Mouse (Mus musculus): ENCODE results near the gene Insr. TPM values are rescaled to one million over a fixed set of nuclear protein-coding genes. Genes with fewer than 3 reads are reported as not detected.
"Not testable (repeated sequence)": the region's sequence is repeated elsewhere in the genome, so short reads cannot be mapped to it uniquely, and the experiment has no call there.

Insr gene
- total RNA-seq, 2 experiments from 2014 or later, result 59.8 to 61.2 TPM

- no peak for DNase-seq
- intact Hi-C loops (cut with DNase I), result no loop called here
Measured at GRCm38 (mm10) chr8:3204758-3205443, 74.5 kb downstream of the Insr start.

GRCm38 (mm10) chr8:3202792-3203191 is 76.6 kb downstream of the Insr start:
- intact Hi-C loops (cut with DNase I), result no loop called here
- DNase-seq, result no peak

- intact Hi-C loops (cut with DNase I); DNase-seq: not testable (repeated sequence)
Measured at GRCm38 (mm10) chr8:3194297-3194696, 85.1 kb downstream of the Insr start.

GRCm38 (mm10) chr8:3191006-3191405 is 88.4 kb downstream of the Insr start:
- DNase-seq, result no peak
- intact Hi-C loops (cut with DNase I), result no loop called here

- intact Hi-C loops (cut with DNase I), result loop anchor here (10.0 kb wide), 1 partner anchor 147 kb away; no protein-coding TSS in a partner anchor
- no peak for DNase-seq
Measured at GRCm38 (mm10) chr8:3187456-3187855, 92.0 kb downstream of the Insr start.

GRCm38 (mm10) chr8:3179930-3180329 is 99.5 kb downstream of the Insr start:
- DNase-seq, result no peak
- intact Hi-C loops (cut with DNase I), result loop anchor here (10.0 kb wide), 1 partner anchor 155 kb away; no protein-coding TSS in a partner anchor

- DNase-seq, result no peak
- intact Hi-C loops (cut with DNase I), result no loop called here
Measured at GRCm38 (mm10) chr8:3177440-3177839, 102.0 kb downstream of the Insr start.

GRCm38 (mm10) chr8:3172246-3172645 is 107.2 kb downstream of the Insr start:
- no peak for DNase-seq
- intact Hi-C loops (cut with DNase I), result no loop called here

- DNase-seq, result no peak
- intact Hi-C loops (cut with DNase I), result no loop called here
Measured at GRCm38 (mm10) chr8:3146506-3146905, 132.9 kb downstream of the Insr start.

GRCm38 (mm10) chr8:3100416-3100815 is 179.0 kb downstream of the Insr start:
- intact Hi-C loops (cut with DNase I); DNase-seq: not testable (repeated sequence)

Small RNAs within 50 kb of the gene (microRNA-seq; reads per million reads assigned to microRNA genes)
- not detected for gene Gm25775

Other genes starting within 250 kb of the Insr start
- under 1 TPM in 1 of 2 experiments, not detected in 1; 0.30 TPM for gene A430078G23Rik, start 73.8 kb upstream of the Insr start, total RNA-seq (2021)
- gene Arhgef18, start 113.4 kb upstream of the Insr start, total RNA-seq (2021), result 10 to 100 TPM; 37.1 to 38.9 TPM
- under 1 TPM; 0.64 to 0.66 TPM for gene Pex11g, start 188.1 kb upstream of the Insr start, total RNA-seq (2021)
- gene Tex45, start 191.2 kb upstream of the Insr start, total RNA-seq (2021), result not detected
- gene Zfp358, start 213.5 kb upstream of the Insr start, total RNA-seq (2021), result 10 to 100 TPM; 43.3 TPM
- gene Mcoln1, start 220.8 kb upstream of the Insr start, total RNA-seq (2021), result 10 to 100 TPM; 74.8 to 81.3 TPM
- gene Pnpla6, start 235.8 kb upstream of the Insr start, total RNA-seq (2021), result 10 to 100 TPM; 75.9 to 81.6 TPM